Mouse (Mus musculus): Measurements from ENCODE around the gene Zfp541. TPM values are rescaled to one million over a fixed set of nuclear protein-coding genes. Genes with fewer than 3 reads are reported as not detected.

Zfp541 gene
- polyA plus RNA-seq, 1 experiment from 2014 or later = 0.14 TPM

Other genes with a start within 250 kb of the Zfp541 start
- gene Obox6, start 222.1 kb upstream of the Zfp541 start, polyA plus RNA-seq (2015; fragmentation: Nextera tagmentation; extraction: Ambion mirVana) = not detected in 2 replicates
- gene Crx, start 181.8 kb upstream of the Zfp541 start, polyA plus RNA-seq (2015; fragmentation: Nextera tagmentation; extraction: Ambion mirVana) = 0.07 TPM in 1 of 2 replicates, not detected in the other
- gene Crxos, start 179.2 kb upstream of the Zfp541 start, polyA plus RNA-seq (2015; fragmentation: Nextera tagmentation; extraction: Ambion mirVana) = not detected in 2 replicates
- gene Selenow, start 139.4 kb upstream of the Zfp541 start, polyA plus RNA-seq (2015; fragmentation: Nextera tagmentation; extraction: Ambion mirVana) = 1,473 and 1,544 TPM in 2 replicates
- 139 and 141 TPM in 2 replicates for gene Nop53, start 115.7 kb upstream of the Zfp541 start, polyA plus RNA-seq (2015; fragmentation: Nextera tagmentation; extraction: Ambion mirVana)
- gene Ehd2, start 94.2 kb upstream of the Zfp541 start, polyA plus RNA-seq (2015; fragmentation: Nextera tagmentation; extraction: Ambion mirVana) = 5.4 and 5.6 TPM in 2 replicates
- 9.0 and 11.2 TPM in 2 replicates for gene Bicra, start 13.9 kb upstream of the Zfp541 start, polyA plus RNA-seq (2015; fragmentation: Nextera tagmentation; extraction: Ambion mirVana)
- 197 and 220 TPM in 2 replicates for gene Napa, start 36.6 kb downstream of the Zfp541 start, polyA plus RNA-seq (2015; fragmentation: Nextera tagmentation; extraction: Ambion mirVana)
- 40.9 and 53.2 TPM in 2 replicates for gene Kptn, start 58.1 kb downstream of the Zfp541 start, polyA plus RNA-seq (2015; fragmentation: Nextera tagmentation; extraction: Ambion mirVana)
- gene Slc8a2, start 68.0 kb downstream of the Zfp541 start, polyA plus RNA-seq (2015; fragmentation: Nextera tagmentation; extraction: Ambion mirVana) = 0.72 and 1.1 TPM in 2 replicates
- 99.6 and 118 TPM in 2 replicates for gene Meis3, start 113.3 kb downstream of the Zfp541 start, polyA plus RNA-seq (2015; fragmentation: Nextera tagmentation; extraction: Ambion mirVana)
- gene Dhx34, start 160.2 kb downstream of the Zfp541 start, polyA plus RNA-seq (2015; fragmentation: Nextera tagmentation; extraction: Ambion mirVana) = 13.9 and 15.5 TPM in 2 replicates
- 0.16 TPM in 1 of 2 replicates, not detected in the other for gene C5ar2, start 182.3 kb downstream of the Zfp541 start, polyA plus RNA-seq (2015; fragmentation: Nextera tagmentation; extraction: Ambion mirVana)
- gene C5ar1, start 197.7 kb downstream of the Zfp541 start, polyA plus RNA-seq (2015; fragmentation: Nextera tagmentation; extraction: Ambion mirVana) = 1.2 and 2.0 TPM in 2 replicates
- gene Inafm1, start 211.8 kb downstream of the Zfp541 start, polyA plus RNA-seq (2015; fragmentation: Nextera tagmentation; extraction: Ambion mirVana) = 23.3 and 27.2 TPM in 2 replicates
- 25.0 and 29.4 TPM in 2 replicates for gene Ccdc9, start 225.0 kb downstream of the Zfp541 start, polyA plus RNA-seq (2015; fragmentation: Nextera tagmentation; extraction: Ambion mirVana)
- 17.6 and 18.9 TPM in 2 replicates for gene Bbc3, start 246.6 kb downstream of the Zfp541 start, polyA plus RNA-seq (2015; fragmentation: Nextera tagmentation; extraction: Ambion mirVana)

All from forebrain, embryonic 16.5 days (tissue).